Mouse (Mus musculus) neutrophil, adult 5-6 weeks (primary cell): Measurements from ENCODE around the gene Agpat1. TPM values are rescaled to one million over a fixed set of nuclear protein-coding genes. Genes with fewer than 3 reads are reported as not detected.

Experiments used
- ATAC-seq: fragments of 151-379, 151-347 bp; 2 replicates; pipeline ENCODE4 v1.8.0; 2017; ENCODE audit warnings: mild to moderate bottlenecking, moderate TSS enrichment; ENCODE audit not compliant: insufficient number of reproducible peaks, poor library complexity, low FRiP score, severe bottlenecking; ENCODE audit errors: extremely low read depth
- total RNA-seq: library from RNA; stranded (forward); fragments of 200-1000 nt; gene quantifications from 2 replicates; pipeline ENCODE4 v1.2.3, GENCODE M21; 2017

Agpat1 gene
- total RNA-seq, 1 experiment from 2014 or later: 32.9 TPM

DNA sequence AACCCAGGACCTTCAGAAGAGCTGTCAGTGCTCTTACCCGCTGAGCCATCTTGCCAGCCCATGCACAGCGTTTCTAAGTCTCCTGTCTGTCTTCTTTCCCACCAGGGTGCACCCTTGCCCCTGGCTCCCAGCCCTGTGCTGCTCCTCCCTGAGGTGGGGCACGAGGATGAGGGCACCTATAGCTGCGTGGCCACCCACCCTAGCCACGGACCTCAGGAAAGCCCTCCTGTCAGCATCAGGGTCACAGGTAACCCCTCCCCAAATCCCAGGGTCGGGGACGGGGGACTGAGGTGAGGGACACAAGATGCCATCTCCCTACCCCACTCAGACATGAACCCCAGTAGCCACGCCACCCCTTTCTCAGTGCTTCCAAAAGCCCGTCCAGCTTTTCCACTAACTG lies 4.2 kb upstream of the Agpat1 start:
- ATAC-seq: no peak

DNA sequence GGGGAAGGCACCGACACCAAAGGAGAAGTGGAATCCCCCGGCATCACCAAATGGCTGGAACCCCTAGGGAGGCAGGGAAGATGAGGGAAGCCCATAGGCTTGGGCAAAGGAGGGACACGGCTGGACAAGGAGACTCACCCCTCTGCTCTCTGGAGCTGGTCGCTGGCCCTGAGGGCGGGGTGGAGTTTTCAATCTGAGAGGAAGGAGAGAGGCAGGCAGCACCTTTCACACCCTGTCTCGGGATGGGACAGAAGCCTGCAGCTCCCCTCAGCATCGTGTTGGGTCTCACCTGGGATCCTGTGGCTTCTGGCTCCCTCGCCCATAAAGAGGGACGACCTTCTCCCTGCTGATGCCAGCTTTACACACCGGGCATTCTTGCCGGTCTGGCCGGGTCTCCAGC lies 2.3 kb upstream of the Agpat1 start:
- ATAC-seq: no peak

DNA sequence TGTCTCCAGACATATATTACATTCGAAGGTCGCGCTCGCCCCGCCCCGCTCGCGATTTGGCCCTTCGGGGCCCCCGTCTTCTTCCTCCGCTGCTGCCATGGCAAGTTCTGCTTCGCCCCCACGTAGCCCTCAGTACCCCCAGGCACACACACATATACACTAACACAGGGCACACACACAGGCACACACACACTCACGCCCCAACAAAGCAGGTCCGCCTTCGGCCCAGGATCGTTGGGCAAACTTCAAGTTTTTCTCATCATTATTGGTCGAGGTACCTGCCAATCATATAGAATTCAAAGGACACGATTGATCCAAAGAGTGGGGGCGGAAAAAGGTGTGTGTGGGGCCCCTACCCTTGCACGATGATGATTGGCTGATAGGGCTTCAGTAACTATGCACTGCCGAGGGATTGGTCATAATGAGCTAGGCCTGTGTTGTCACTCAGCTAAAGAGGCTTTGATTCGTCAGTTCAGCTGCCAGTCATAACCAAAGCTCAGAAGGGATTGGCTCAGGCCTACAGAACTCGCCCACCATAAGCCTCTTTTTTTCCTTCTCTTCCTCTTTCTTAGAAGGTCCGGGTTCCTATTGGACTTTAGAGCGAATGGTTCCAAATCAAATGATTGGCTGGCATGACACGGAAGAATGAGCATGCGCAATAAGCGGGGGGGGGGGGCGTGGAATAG lies 544 bp upstream of the Agpat1 start, which contains the start of gene Rnf5:
Gene Rnf5, minus strand, starts transcription at position 316 of the 686 bp plus-strand sequence.
- ATAC-seq: peak; percentile 79

DNA sequence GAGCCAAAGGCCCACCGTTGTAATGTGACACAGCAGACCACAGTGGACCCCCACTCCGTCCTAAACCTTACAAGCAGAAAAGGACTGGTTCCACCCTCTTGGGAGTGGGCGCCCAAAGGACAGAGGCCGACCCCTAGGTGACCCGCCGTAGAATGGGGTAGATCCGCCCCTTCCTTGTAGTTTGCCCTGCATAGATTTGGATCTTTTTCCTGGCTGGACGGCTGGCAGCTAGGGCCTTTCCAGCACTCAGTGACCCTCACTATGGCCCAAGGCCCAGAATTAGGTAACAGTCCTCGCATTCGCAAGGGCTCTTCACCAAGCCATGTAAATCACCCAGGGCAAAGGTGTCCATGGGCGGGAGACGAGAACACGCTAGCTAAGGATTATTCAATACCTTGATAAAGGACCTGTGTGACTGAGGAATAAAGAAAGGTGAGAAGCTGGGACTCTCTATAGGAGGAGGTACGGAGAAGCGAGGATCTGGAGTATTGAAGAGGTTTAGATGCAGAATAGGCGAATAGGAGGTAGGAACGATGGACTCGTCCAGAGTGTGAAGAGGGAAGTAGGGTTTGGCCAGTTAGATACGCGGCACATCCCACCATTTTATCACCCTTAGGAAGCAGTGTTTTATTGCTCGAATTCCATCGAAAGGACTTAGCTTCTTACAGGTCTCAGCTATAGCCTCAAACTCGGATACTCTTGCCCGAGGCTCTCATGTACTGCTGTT lies 612 bp downstream of the Agpat1 start:
- no peak for ATAC-seq

DNA sequence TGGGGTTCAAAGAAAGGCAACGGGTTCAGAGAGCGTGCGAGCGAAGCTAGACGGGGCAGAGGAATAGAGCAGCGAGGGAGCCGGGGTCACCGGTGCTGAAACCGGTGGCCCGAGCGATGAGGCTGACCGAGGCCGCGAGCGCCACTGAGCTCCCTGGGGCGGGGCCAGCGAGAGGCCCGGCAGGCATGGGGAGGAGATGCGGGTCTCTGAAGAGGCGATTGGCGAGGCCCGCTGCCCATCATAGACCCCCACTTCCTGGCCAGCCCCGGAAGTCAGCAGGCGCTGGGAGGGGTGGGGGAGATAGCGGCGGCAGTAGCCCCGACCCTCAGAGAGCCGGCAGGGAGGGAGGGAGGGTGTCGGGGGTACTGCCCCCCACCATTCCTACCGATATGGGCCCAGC lies 1.5 kb downstream of the Agpat1 start:
- ATAC-seq: peak; percentile 17; the same call in 1 of the 2 replicates

DNA sequence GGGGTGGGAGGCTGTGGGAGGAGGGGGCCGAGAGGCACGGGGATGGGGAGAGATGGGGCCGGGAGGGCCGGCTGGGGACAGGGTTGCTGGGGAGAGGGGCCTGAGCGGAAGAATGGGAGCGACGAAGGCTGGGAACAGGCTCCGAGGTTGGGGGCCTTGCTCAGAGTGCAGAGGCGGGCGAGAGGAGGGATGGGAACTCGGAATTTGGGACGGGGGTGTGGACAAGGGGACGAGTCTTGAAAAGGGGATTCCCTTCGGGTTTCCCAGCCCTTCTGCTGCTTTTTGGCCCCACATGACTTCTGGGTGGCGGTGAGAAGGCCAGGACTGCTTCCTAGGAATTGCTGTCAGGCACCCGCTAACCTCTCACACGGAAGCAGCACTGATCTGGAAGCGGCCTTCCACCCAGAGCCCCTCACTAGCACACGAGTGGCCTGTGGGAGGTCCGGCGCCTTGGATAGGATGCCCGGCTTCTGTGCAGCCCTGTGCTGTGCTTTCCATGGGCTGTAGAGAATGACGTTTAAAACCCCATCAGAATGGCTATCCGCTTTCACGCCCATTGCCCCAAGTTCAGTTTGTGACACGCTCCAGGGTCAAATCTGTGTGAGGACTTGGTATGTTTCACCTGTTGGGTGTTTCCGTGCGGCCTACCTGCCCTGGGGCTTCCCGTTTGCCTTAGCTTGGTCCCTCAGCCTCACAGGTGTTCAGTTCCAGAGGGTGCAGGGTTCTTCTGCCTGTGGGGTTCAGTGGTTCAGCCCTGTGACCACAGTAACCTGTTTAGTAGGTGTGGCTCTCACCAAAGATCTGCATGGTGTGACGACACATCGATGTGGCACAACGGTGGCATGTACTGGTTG lies 2.4 kb downstream of the Agpat1 start:
- ATAC-seq: no peak

DNA sequence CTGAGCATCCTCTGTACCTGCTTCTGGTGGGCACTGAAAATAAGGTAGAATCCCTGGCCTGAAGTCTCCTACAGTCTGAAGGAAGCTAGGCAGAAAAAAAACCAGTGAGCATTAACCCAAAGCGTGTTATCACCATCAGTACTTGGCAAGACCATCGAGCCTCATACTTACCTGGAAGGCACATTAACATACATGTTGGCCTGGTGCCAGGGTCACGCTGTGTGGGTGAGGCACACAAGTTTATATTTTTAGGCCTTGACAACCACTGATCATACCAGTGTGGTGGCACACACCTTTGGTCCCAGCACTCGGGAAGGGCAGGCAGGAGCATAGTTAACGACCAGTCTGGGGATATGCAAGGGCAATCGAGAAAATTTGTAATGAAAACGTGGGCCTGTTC lies 3.9 kb downstream of the Agpat1 start:
- ATAC-seq: no peak

DNA sequence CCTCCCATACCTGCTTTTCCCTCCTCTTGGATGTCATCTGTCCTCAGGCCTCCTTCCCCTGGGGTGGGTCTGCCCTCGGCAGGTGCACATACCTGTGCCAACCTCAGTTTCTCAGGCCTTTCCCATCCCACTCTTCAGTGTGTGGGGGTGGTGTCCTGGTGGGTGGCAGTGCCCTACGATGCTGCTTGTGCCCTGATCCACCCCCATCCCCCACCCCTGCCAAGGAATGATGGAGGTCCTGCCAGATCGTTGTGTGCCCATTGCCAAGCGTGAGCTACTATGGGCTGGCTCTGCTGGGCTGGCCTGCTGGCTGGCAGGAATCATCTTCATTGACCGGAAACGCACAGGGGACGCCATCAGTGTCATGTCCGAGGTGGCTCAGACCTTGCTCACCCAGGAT lies 7.0 kb downstream of the Agpat1 start:
- ATAC-seq: no peak

DNA sequence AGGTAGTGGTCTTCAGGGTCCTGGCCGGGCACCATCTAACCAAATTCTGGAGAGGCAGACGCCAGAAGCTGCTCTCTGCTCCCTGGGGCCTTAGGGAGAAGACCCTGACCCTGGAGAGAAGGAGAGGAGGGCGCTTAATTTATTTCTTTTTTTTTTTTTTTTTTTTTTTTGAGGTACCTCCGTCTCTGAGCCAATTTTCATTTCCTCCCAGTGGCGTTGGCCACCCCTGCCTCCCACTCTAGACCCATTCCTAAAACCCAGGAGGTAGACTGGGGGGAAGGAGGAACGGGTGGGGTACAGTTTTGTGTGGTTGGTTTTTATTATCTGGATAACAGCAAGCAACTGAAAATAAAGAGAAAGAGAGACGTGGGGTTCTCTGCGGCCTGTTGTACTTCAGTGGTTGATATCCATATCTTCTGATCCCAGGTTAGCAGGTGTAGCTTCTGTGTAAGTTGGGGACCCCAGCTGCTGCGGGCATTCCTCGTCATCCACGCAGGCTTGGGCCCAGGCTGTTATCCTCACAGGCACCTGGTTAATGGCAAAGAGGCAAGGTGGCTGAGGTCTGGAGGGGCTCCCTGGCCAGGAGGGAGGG lies 9.1 kb downstream of the Agpat1 start:
- no peak for ATAC-seq

DNA sequence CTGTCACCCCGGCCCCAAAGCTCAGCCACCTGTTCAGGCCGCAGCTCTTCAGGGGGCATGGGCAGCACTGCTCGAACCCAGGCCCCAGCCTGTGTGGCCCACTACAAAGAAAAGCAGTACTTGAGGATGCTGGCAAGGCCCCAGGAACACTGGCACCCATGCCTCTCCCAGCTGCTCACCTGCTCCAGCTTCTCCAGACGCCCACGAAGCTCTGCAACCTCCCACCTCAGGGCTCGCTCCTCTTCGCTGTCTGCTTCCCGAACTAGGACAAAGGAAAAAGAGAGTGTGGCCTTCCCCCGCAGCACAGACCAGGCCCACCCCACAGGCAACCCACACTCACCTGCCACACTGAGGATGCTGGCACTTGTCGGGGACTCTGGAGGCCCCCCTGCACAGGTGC lies 9.8 kb downstream of the Agpat1 start:
- no peak for ATAC-seq

DNA sequence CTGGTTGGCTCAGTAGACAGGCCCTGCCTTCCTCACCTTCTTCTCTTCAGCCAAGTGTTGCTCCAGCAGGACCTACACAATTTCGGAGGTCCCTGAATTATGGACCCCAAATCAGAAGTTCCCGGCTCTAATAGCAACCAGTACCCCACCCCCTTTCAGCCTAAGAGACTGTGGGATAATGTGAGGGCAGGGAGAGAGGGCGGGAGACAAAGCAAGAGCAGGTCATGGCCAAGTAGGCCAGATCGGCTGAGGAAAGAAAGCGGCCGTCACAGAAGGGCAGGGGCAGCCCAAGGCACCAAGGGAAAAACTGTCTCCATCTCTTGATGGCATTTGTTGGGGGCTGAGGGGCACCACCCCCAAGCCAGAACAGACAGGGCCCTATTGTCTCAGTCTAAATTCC lies 11.8 kb downstream of the Agpat1 start, which contains the start of gene Egfl8:
Gene Egfl8, minus strand, starts transcription at position 101 of the 400 bp plus-strand sequence.
- ATAC-seq: no peak

DNA sequence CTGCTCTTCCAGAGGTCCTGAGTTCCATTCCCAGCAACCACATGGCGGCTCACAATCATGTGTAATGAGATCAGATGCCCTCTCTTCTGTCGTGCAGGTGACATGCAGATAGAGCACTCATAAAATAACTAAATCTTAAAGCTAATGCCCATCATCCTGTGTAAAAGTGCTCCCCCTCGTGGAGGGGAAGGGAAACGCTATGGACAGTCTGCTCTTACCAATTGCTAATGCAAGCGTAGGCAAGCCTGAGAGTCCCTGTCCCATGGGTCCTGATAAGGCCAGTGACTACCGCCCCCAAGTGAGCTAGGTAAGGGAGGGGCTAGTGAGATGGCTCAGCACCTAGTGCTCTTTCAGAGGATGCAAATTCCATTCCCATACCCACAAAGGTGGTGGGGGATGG lies 14.9 kb downstream of the Agpat1 start:
- ATAC-seq: peak; percentile 80

DNA sequence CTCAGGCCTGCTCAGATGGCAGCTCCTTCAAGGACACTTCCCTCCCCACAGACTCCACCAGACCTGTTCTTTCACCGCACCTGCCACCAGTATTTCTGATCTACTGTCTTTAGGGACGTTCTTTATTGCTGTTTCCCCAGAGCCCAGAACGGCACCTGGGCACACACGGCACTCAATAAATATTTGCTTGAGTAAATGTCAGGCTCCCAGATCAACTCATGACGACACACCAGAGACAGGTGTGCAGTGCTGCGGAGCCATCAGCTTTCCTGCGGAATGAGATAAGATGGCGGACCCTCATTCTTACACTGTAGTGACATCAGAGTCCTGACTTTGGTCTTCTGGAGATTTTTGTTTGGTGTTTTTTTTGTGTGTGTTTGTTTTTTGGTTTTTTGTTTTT lies 16.9 kb downstream of the Agpat1 start:
- no peak for ATAC-seq

DNA sequence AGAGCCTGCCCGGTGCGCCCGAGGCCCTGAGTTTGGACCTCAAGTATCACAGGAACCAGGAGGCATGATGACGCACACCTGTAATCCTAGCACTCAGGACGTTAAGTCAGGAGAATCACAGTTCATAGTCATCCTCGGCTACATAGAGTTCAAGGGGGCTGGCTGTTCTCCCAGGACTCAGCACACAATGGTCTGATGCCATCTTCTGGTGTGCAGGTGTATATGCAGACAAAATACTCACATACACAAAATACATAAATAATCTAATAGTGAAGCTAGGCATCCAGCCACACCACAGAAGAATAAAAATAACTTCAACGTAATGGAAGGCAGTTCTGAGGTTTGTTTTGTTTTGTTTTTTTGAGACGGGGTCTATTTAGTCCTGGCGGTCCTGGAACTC lies 19.1 kb downstream of the Agpat1 start:
- no peak for ATAC-seq

DNA sequence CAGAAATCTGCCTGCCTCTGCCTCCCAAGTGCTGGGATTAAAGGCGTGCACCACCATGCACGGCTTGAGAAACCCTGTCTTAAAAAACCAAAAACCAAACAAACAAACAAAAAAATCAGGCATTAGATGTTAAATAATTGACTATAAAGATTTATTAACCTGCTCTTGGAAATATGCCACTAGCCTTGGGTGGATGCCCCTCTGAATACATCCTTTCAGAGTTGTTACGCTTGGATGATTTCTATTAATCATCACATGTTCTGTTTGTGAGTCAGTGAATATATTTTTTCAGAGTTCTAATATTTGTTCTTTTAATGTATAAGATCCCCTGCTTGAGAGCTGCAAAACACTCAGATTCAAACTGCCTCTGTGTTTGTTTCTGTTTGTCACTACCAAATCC lies 20.9 kb downstream of the Agpat1 start:
- ATAC-seq: no peak

DNA sequence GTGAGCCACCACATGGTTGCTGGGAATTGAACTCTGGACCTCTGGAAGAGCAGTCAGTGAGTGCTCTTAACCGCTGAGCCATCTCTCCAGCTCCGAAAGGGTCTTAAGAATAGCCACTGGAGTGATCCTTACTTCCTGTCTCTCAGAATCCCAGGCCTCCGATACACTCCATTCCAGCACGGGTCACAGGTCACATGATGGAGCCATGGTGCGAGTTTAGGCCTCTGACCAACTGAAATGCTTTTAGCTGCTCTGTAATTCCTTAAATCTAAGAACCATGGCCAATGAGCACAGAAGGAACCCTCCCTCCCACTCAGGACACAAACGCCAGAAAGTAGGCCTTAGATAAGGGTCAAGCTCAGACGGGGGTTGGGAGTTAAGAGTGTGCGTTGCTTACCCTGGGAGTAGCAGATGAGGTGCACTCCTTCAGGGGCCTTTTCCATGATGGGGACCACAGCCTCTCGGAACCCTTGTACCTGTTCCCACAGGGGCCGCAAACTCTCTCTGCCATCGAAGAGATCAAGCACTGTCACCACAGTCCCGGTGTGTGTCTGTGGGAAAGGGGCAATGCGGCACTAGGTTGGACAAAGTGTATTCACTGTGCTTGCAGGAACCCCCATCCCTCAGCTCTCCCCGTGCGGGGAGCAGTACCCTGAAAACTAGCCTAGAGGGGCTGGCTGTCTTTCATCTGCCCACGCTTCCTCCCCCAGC lies 22.2 kb downstream of the Agpat1 start:
- no peak for ATAC-seq

DNA sequence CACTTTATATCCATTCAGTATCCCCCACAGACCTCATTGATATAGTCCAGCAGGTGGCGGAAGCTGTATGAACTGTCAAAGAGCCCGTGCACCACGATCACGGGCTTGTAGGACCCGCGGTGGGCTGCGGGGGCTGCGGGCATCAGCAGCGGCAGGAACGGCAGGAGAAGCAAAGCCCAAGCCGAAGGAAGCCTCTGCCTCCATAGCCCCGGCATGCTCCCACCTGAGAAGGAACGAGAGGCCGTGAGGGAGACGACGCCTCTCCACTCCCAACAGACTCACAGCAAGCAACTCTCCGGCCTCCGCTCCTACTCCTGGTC lies 22.7 kb downstream of the Agpat1 start:
- peak; percentile 40; the same call in 1 of the 2 replicates for ATAC-seq

DNA sequence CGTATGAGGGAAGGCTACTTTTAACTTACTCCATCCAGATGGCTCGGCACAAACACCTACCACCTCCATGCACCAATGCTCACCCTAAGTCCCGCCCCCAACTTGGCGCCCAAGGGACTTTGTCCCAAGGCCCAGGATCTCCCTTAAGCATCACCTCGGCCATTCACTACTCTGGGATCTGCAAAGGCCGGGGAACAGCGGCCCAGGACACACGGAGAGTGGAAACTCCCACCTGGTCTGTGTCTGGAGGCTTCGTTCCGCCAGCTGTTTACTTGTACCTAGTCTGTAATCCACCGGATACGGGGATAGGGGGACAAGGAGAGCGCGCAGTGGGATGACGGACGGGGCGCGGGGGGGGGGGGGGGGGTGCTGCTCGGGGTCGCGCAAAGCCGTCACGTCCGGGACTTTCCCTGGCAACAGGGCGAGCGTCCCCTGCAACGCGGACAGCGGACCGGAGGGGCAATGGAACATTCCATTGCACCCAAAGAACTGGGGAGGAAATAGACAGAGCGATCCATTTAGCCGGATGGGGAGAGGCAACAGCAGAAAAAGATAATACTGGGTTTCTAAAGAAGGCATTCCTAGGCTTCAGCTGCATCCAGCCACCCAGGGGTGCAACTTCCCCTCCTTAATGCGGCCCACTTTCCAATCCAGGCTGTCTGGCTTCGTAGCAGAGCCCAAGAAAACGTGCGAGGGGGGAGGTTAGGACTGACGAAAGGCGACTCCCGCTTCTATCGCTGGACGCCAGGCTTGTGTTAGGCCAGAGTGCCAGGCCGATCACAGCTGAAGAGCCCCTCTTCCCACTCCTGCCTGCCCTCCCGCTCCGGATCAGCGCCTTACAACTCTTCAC lies 23.3 kb downstream of the Agpat1 start:
- ATAC-seq: peak; percentile 31; the same call in 1 of the 2 replicates
